Mouse (Mus musculus) ES-Bruce4 (cell line): Measurements from ENCODE around the gene Rab40c. TPM values are rescaled to one million over a fixed set of nuclear protein-coding genes. Genes with fewer than 3 reads are reported as not detected.

Experiments used
- H3K27ac ChIP-seq: 2 replicates; pipeline ENCODE4 v1.5.1; 2012; ENCODE audit warnings: low read length, inconsistent platforms; ENCODE audit not compliant: insufficient read depth
- H3K27me3 ChIP-seq: 2 replicates; pipeline ENCODE4 v1.6.1; 2012; ENCODE audit warnings: mild to moderate bottlenecking, low read length, inconsistent platforms; ENCODE audit not compliant: control insufficient read depth, poor library complexity, insufficient read depth, severe bottlenecking
- H3K36me3 ChIP-seq: 2 replicates; pipeline ENCODE4 v1.6.1; 2012; ENCODE audit warnings: inconsistent platforms, mild to moderate bottlenecking, low read length, moderate library complexity; ENCODE audit not compliant: control insufficient read depth, poor library complexity, insufficient read depth, severe bottlenecking
- H3K4me1 ChIP-seq: one replicate; pipeline ENCODE4 v1.8.1; 2011; ENCODE audit warnings: low read length; ENCODE audit not compliant: control insufficient read depth, insufficient read depth
- H3K4me3 ChIP-seq: 2 replicates; pipeline ENCODE4 v1.5.1; 2011; ENCODE audit warnings: low read depth, mild to moderate bottlenecking, low read length
- H3K9ac ChIP-seq: 2 replicates; pipeline ENCODE4 v1.6.1; 2012; ENCODE audit warnings: low read depth, mild to moderate bottlenecking, inconsistent platforms; ENCODE audit not compliant: poor library complexity, severe bottlenecking
- H3K9me3 ChIP-seq: replicated peaks from 2 replicates; pipeline ENCODE4 v1.6.1; 2012; ENCODE audit warnings: mild to moderate bottlenecking, low read length, inconsistent platforms; ENCODE audit not compliant: control insufficient read depth, poor library complexity, insufficient read depth, severe bottlenecking
- CTCF ChIP-seq: IDR thresholded peaks from one replicate; pipeline ENCODE4 v1.8.1; 2011; ENCODE audit warnings: low read depth, low read length
- EP300 ChIP-seq: IDR thresholded peaks from 2 replicates; pipeline ENCODE4 v1.6.1; 2011; ENCODE audit warnings: low read depth, low read length; ENCODE audit not compliant: insufficient read depth
- POLR2A ChIP-seq: IDR thresholded peaks from one replicate; pipeline ENCODE4 v1.8.1; 2011; ENCODE audit warnings: low read length; ENCODE audit not compliant: insufficient read depth
- polyA plus RNA-seq: library from polyadenylated mRNA; stranded (reverse); fragments of >200 nt; gene quantifications from 2 replicates; pipeline ENCODE4 v1.2.4, GENCODE M21; 2011; ENCODE audit warnings: low read depth; ENCODE audit not compliant: missing spikeins, insufficient read depth, insufficient read length

Gene Rab40c
- polyA plus RNA-seq, 1 experiment: 22.7 TPM

DNA sequence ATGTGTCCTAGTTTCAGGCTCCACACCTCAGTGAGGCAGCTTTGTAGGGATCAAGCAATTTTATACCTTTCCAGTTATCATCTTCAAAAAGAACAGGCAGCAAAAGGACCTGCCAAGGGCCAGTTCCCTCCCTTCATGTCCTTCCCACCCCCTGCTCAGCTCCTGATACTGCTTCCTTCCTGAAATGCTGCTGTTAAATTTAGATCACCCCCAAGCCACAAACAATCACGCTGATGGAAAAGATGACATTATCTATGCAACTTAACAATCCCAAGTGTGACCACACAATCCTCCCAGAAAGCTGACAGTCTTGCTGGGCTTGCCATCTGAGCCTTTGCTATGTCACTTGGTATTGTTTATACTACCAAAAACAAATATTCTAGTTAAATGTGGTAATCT, 5.7 kb downstream of the Rab40c start:
- Histone ChIP-seq H3K9me3 (no peaks in the 10 kb centered on the region), H3K27ac (no peak overlapping the region), H3K9ac (no peak overlapping the region), H3K36me3 (no peaks in the 10 kb centered on the region), H3K27me3 (no peaks in the 10 kb centered on the region), H3K4me1 (no peaks in the 10 kb centered on the region), H3K4me3 (no peak overlapping the region)
- TF ChIP-seq CTCF (no peak), POLR2A (no peak), EP300 (no peak)

DNA sequence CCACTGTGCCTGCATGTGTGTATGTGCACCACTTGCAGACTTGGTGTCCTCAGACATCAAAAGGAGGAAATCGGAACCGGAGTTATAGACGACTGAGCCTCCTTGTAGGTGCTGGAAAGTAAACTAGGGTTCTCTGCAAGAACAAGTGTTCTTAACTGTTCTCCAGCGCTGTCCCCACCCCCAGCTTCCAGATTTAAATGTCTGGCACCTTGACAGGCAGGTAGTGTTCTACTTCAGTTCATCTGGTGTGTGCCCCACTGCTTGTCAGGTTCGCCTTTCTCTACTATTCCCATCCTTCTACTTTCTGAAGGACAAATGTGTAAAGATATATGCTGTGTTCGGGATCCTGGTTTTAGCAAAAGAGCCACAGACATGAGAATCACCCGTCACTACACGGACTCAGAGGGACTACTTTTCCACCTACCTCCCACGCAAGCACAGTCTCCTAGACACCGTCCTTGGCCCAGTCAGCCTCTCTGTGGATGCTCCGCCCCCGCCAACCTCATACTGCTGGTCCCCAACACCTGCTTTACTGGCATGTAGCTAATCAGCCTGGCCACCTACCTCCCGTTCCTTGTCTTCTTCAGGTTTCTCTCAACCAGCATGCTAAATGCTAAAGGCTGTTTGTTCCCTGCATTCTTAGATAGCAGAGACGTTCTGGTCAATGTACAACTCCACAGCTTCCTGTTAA, 6.2 kb downstream of the Rab40c start:
- TF ChIP-seq EP300: no peak
- TF ChIP-seq CTCF: no peak
- TF ChIP-seq POLR2A: no peak
- no peak overlapping the region for H3K4me3 ChIP-seq
- no peak overlapping the region for H3K9ac ChIP-seq
- H3K36me3 ChIP-seq: no peaks in the 10 kb centered on the region
- no peaks in the 10 kb centered on the region for H3K27me3 ChIP-seq
- no peaks in the 10 kb centered on the region for H3K9me3 ChIP-seq
- no peak overlapping the region for H3K27ac ChIP-seq
- no peaks in the 10 kb centered on the region for H3K4me1 ChIP-seq

DNA sequence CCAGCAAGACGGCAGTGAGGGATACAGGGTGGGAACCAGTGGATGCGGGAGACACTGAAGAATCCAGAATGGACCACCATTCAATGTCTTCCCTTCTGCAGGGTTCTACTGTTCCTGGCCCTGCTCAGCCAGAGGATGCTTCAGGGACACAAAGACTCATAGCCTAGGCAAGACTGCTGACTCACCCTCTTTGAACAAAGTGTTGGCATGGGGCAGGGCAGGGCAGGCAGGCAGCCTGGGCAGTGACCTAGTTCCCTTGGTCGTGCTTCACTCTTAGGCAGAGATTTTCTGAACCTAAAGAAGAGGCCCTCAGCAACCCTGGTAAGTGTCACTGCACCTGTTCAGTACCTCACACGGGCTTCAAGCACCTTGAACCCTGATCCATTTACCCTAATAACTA, 7.7 kb downstream of the Rab40c start:
- H3K4me1 ChIP-seq: no peaks in the 10 kb centered on the region
- no peak overlapping the region for H3K27ac ChIP-seq
- no peak for TF ChIP-seq EP300
- no peak for TF ChIP-seq POLR2A
- TF ChIP-seq CTCF: no peak
- no peaks in the 10 kb centered on the region for H3K27me3 ChIP-seq
- H3K36me3 ChIP-seq: no peaks in the 10 kb centered on the region
- H3K9ac ChIP-seq: no peak overlapping the region
- H3K9me3 ChIP-seq: no peaks in the 10 kb centered on the region
- no peak overlapping the region for H3K4me3 ChIP-seq

DNA sequence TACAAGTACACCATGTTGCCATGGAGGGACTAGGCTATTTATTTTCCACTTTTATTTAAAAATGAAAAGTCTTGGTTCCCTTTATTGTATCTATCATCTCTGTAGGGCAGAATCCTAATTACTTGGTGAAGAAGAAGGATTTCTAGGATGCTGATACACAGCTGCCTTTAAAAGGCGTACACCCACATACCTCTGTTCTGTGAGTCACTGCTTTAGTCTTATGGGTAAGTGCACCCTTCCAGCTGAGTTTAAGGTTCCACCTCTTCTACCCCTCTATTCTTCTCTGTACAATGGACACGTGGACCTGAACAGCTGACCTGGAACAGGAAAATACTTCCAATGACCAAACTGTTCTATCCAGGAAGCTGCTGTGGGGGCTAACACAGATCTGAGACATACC, 11.9 kb downstream of the Rab40c start:
- Histone ChIP-seq H3K27me3 (no peaks in the 10 kb centered on the region), H3K9ac (no peak overlapping the region), H3K36me3 (no peaks in the 10 kb centered on the region), H3K9me3 (no peaks in the 10 kb centered on the region), H3K4me3 (no peak overlapping the region), H3K27ac (no peak overlapping the region), H3K4me1 (no peaks in the 10 kb centered on the region)
- no peak for TF ChIP-seq EP300
- no peak for TF ChIP-seq POLR2A
- TF ChIP-seq CTCF: no peak

DNA sequence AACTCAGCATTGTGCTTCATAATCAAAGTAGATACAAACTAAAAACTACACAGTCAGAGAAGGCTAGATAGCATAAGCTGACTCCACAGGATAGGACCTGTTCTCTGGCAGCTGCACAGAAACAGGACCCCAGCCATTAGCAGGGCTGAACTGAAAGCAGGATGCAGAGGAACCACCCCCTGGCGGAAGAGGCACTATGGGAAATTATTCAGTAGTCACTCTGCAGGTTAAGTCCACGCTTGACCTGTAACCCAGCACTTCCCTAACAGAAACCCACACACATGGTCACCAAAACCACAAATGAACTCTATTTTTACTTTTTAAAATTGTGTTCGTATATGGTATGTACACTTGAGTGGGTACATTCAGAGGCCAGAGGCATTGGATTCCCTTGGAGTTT, 16.5 kb downstream of the Rab40c start:
- Histone ChIP-seq H3K9me3 (no peaks in the 10 kb centered on the region), H3K4me3 (no peak overlapping the region), H3K9ac (no peak overlapping the region), H3K4me1 (no peaks in the 10 kb centered on the region), H3K27ac (no peak overlapping the region), H3K36me3 (no peaks in the 10 kb centered on the region), H3K27me3 (no peaks in the 10 kb centered on the region)
- no peak for TF ChIP-seq EP300
- TF ChIP-seq POLR2A: no peak
- TF ChIP-seq CTCF: no peak

DNA sequence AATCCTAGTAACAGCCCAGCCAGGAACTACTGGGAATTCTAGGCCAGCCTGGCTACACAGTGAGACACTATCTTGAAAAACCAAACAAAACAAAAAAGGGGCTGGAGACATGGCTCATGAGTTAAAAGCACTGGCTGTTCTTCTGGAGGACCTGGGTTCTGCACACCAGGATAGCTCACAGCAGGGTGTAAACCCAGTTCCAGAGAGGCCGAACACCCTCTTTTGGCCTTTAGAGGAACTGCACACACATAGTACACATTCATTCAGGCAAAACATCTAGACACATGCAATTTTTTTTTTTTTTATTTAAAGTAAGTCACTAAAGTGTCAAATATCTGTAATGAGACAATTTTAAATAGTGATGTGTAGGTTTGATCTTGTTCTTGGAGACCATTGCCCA, 19.3 kb downstream of the Rab40c start:
- Histone ChIP-seq H3K4me1 (no peaks in the 10 kb centered on the region), H3K4me3 (no peak overlapping the region), H3K36me3 (no peaks in the 10 kb centered on the region), H3K9ac (no peak overlapping the region), H3K27ac (no peak overlapping the region), H3K9me3 (no peaks in the 10 kb centered on the region), H3K27me3 (no peaks in the 10 kb centered on the region)
- no peak for TF ChIP-seq EP300
- no peak for TF ChIP-seq CTCF
- no peak for TF ChIP-seq POLR2A
